Mouse (Mus musculus): Measurements from ENCODE around the gene 2610021A01Rik. TPM values are rescaled to one million over a fixed set of nuclear protein-coding genes. Genes with fewer than 3 reads are reported as not detected.
"Not testable (repeated sequence)": the region's sequence is repeated elsewhere in the genome, so short reads cannot be mapped to it uniquely, and the experiment has no call there.

Gene 2610021A01Rik
- total and polyA plus RNA-seq, 2 experiments from 2014 or later, result 10.5 to 26.5 TPM

- TF ChIP-seq CTCF (IDR thresholded peaks at IDR 0.05; ENCODE audit: low read depth), result peak; percentile 49
- H3K36me3 ChIP-seq (ENCODE audit: insufficient read depth), result no peaks in the 10 kb centered on the region
- no peaks in the 10 kb centered on the region for H3K9me3 ChIP-seq (ENCODE audit: low read length)
- H3K4me2 ChIP-seq (ENCODE audit: low read depth), result peak overlapping the region; percentile 78
- DNase-seq (peak; percentile 18), ATAC-seq (peak; percentile 29; the same call in 1 of the 2 replicates)
- 0 out of 2 replicates have a peak overlapping the region, but pooled peaks have one; percentile 50 for H3K27ac ChIP-seq (ENCODE audit: low read depth, low read length)
- H3K9ac ChIP-seq, result peak overlapping the region; percentile 72
- peaks cover 4% of the 10 kb centered on the region; the same call in 1 of the 2 replicates for H3K4me1 ChIP-seq (ENCODE audit: insufficient read depth)
- peak overlapping the region; percentile 59 for H3K4me3 ChIP-seq (ENCODE audit: low read depth, low read length)
- WGBS, result 12% methylated on average over 3 of the region's 3 CpGs
- H3K27me3 ChIP-seq (ENCODE audit: insufficient read depth, low read length), result no peaks in the 10 kb centered on the region
Observed at GRCm38 (mm10) chr7:41599932-41600548, 1.0 kb downstream of the 2610021A01Rik start.

GRCm38 (mm10) chr7:41611654-41612053 is 12.6 kb downstream of the 2610021A01Rik start:
- ATAC-seq, result no peak
- Histone ChIP-seq H3K4me3 (ENCODE audit: low read depth, low read length) (no peak overlapping the region), H3K27ac (ENCODE audit: low read depth, low read length) (no peak overlapping the region), H3K4me2 (ENCODE audit: low read depth) (no peak overlapping the region), H3K4me1 (ENCODE audit: insufficient read depth) (no peaks in the 10 kb centered on the region), H3K9ac (no peak overlapping the region), H3K9me3 (ENCODE audit: low read length) (no peaks in the 10 kb centered on the region), H3K36me3 (ENCODE audit: insufficient read depth) (peaks cover 28% of the 10 kb centered on the region), H3K27me3 (ENCODE audit: insufficient read depth, low read length) (no peaks in the 10 kb centered on the region)
- TF ChIP-seq CTCF (IDR thresholded peaks at IDR 0.05; ENCODE audit: low read depth), result no peak
- WGBS, result 82% methylated on average over 3 of the region's 3 CpGs
- no peak for DNase-seq

- H3K36me3 ChIP-seq (ENCODE audit: insufficient read depth), result peaks cover 32% of the 10 kb centered on the region
- H3K4me2 ChIP-seq (ENCODE audit: low read depth); H3K27me3 ChIP-seq (ENCODE audit: insufficient read depth, low read length); ATAC-seq; H3K9ac ChIP-seq; H3K27ac ChIP-seq (ENCODE audit: low read depth, low read length); H3K4me3 ChIP-seq (ENCODE audit: low read depth, low read length); DNase-seq; H3K4me1 ChIP-seq (ENCODE audit: insufficient read depth); H3K9me3 ChIP-seq (ENCODE audit: low read length): not testable (repeated sequence)
- 94% methylated on average over 1 of the region's 1 CpGs for WGBS
Observed at GRCm38 (mm10) chr7:41616241-41616640, 17.2 kb downstream of the 2610021A01Rik start.

- peak within 1 kb of the TSS; percentile 87 for H3K9ac ChIP-seq
Observed at GRCm38 (mm10) chr7:41632409-41633220, 33.6 kb downstream of the 2610021A01Rik start, which contains the start of gene Zfp788. Gene Zfp788 (plus strand): TSS chr7:41633203.

GRCm38 (mm10) chr7:41633221-41633984 is 34.4 kb downstream of the 2610021A01Rik start:
- ATAC-seq (peak; percentile 97), DNase-seq (peak; percentile 97)
- no peak; the same call in none of the 2 replicates for TF ChIP-seq CTCF (IDR thresholded peaks at IDR 0.05; ENCODE audit: low read depth)
- WGBS, result 2% methylated on average over 26 of the region's 26 CpGs
- no peaks in the 10 kb centered on the region for H3K27me3 ChIP-seq (ENCODE audit: insufficient read depth, low read length)
- H3K4me1 ChIP-seq (ENCODE audit: insufficient read depth), result peaks cover 6% of the 10 kb centered on the region; the same call in 1 of the 2 replicates
- peak overlapping the region; percentile 70 for H3K4me3 ChIP-seq (ENCODE audit: low read depth, low read length)
- H3K27ac ChIP-seq (ENCODE audit: low read depth, low read length), result peak overlapping the region; percentile 97
- peak overlapping the region; percentile 87 for H3K9ac ChIP-seq
- peak overlapping the region; percentile 81 for H3K4me2 ChIP-seq (ENCODE audit: low read depth)
- H3K9me3 ChIP-seq (ENCODE audit: low read length), result 0 out of 2 replicates have a peak, but pooled peaks cover 5% of the 10 kb centered on the region
- H3K36me3 ChIP-seq (ENCODE audit: insufficient read depth), result peaks cover 20% of the 10 kb centered on the region

More at GRCm38 (mm10) chr7:41632409-41633220, 33.6 kb downstream of the 2610021A01Rik start, which contains the start of gene Zfp788:
- ATAC-seq (peak; percentile 95), DNase-seq (peak; percentile 95)
- 2% methylated on average over 27 of the region's 27 CpGs for WGBS
- Histone ChIP-seq H3K4me2 (ENCODE audit: low read depth) (peak within 1 kb of the TSS; percentile 81), H3K36me3 (ENCODE audit: insufficient read depth) (peaks cover 22% of the 10 kb centered on the region), H3K4me1 (ENCODE audit: insufficient read depth) (peaks cover 6% of the 10 kb centered on the region; the same call in 1 of the 2 replicates), H3K4me3 (ENCODE audit: low read depth, low read length) (peak within 1 kb of the TSS; percentile 70), H3K27ac (ENCODE audit: low read depth, low read length) (peak within 1 kb of the TSS; percentile 97), H3K9me3 (ENCODE audit: low read length) (0 out of 2 replicates have a peak, but pooled peaks cover 5% of the 10 kb centered on the region), H3K27me3 (ENCODE audit: insufficient read depth, low read length) (no peaks in the 10 kb centered on the region)
- TF ChIP-seq CTCF (IDR thresholded peaks at IDR 0.05; ENCODE audit: low read depth), result peak; percentile 74

- not testable (repeated sequence) for H3K9ac ChIP-seq; ATAC-seq; DNase-seq; H3K36me3 ChIP-seq (ENCODE audit: insufficient read depth); H3K27me3 ChIP-seq (ENCODE audit: insufficient read depth, low read length); H3K27ac ChIP-seq (ENCODE audit: low read depth, low read length); H3K4me3 ChIP-seq (ENCODE audit: low read depth, low read length); H3K4me1 ChIP-seq (ENCODE audit: insufficient read depth); H3K9me3 ChIP-seq (ENCODE audit: low read length); H3K4me2 ChIP-seq (ENCODE audit: low read depth)
- 47% methylated on average over 1 of the region's 1 CpGs for WGBS
Observed at GRCm38 (mm10) chr7:41674326-41674725, 75.3 kb downstream of the 2610021A01Rik start.

Other genes starting within 250 kb of the 2610021A01Rik start
- gene AI987944, start 205.9 kb upstream of the 2610021A01Rik start, total RNA-seq (2014; rRNA removed), result 5.6 and 6.8 TPM in 2 replicates
- 5.8 and 7.5 TPM in 2 replicates for gene AI987944, start 205.9 kb upstream of the 2610021A01Rik start, polyA plus RNA-seq (2015; fragmentation: Nextera tagmentation; extraction: Ambion mirVana)
- gene Vmn2r57, start 150.5 kb upstream of the 2610021A01Rik start, total RNA-seq (2014; rRNA removed), result 0.15 and 0.48 TPM in 2 replicates
- gene Vmn2r57, start 150.5 kb upstream of the 2610021A01Rik start, polyA plus RNA-seq (2015; fragmentation: Nextera tagmentation; extraction: Ambion mirVana), result 0.28 and 0.50 TPM in 2 replicates
- gene Gm20449, start 99.8 kb upstream of the 2610021A01Rik start, total RNA-seq (2014; rRNA removed), result 0.24 TPM in 1 of 2 replicates, not detected in the other
- gene Gm20449, start 99.8 kb upstream of the 2610021A01Rik start, polyA plus RNA-seq (2015; fragmentation: Nextera tagmentation; extraction: Ambion mirVana), result 0.04 and 0.13 TPM in 2 replicates
- 5.0 and 5.9 TPM in 2 replicates for gene AW146154, start 99.3 kb upstream of the 2610021A01Rik start, total RNA-seq (2014; rRNA removed)
- gene AW146154, start 99.3 kb upstream of the 2610021A01Rik start, polyA plus RNA-seq (2015; fragmentation: Nextera tagmentation; extraction: Ambion mirVana), result 3.0 and 4.3 TPM in 2 replicates
- not detected in 2 replicates for gene Gm6871, start 25.6 kb upstream of the 2610021A01Rik start, total RNA-seq (2014; rRNA removed)
- gene Gm6871, start 25.6 kb upstream of the 2610021A01Rik start, polyA plus RNA-seq (2015; fragmentation: Nextera tagmentation; extraction: Ambion mirVana), result not detected in 2 replicates
- 37.1 and 44.0 TPM in 2 replicates for gene Zfp788, start 34.0 kb downstream of the 2610021A01Rik start, total RNA-seq (2014; rRNA removed)
- gene Zfp788, start 34.0 kb downstream of the 2610021A01Rik start, polyA plus RNA-seq (2015; fragmentation: Nextera tagmentation; extraction: Ambion mirVana), result 14.9 and 17.5 TPM in 2 replicates

Measured in forebrain, postnatal 0 days (tissue).